Mouse (Mus musculus): ENCODE results near the gene Gpr3.

DNA sequence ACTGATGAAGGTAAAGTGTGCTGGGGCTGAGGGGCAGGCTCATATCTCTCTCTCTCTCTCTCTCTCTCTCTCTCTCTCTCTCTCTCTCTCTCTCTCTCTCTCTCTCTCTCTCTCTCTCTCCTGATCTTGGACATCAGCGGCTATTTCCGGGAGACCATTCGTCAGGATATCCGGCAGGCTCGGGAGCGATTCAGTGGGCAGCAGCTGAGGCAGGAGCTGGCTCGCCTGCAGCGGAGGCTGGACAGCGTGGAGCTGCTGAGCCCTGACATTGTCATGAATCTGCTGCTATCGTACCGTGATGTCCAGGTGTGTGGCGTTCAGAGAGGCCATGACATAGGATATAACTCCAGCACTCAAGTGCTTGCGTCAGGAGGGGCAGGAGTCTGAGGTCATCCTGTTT, 31.2 kb upstream of the Gpr3 start:
- TF ChIP-seq POLR2A (IDR thresholded peaks at IDR 0.05; ENCODE audit: insufficient read length, low read depth) (no peak), MAX (IDR thresholded peaks at IDR 0.05; ENCODE audit: low read depth) (no peak), TCF3 (IDR thresholded peaks at IDR 0.05; ENCODE audit: insufficient read length, low read depth) (no peak), MYOD1 (IDR thresholded peaks at IDR 0.05; ENCODE audit: control insufficient read depth in 1 of 3, insufficient read length in 2 of 3, low read depth in 2 of 3) (no peak), USF1 (IDR thresholded peaks at IDR 0.05; ENCODE audit: low read depth) (no peak), REST (IDR thresholded peaks at IDR 0.05; ENCODE audit: insufficient read depth, insufficient read length) (no peak), E2F4 (IDR thresholded peaks at IDR 0.05; ENCODE audit: insufficient read depth) (no peak), POLR2AphosphoS2 (IDR thresholded peaks at IDR 0.05; ENCODE audit: insufficient read length, low read depth) (no peak)

All from myocyte (in vitro differentiated cells).